Mouse (Mus musculus): Measurements from ENCODE around the gene Map6d1.

Map6d1 gene

DNA sequence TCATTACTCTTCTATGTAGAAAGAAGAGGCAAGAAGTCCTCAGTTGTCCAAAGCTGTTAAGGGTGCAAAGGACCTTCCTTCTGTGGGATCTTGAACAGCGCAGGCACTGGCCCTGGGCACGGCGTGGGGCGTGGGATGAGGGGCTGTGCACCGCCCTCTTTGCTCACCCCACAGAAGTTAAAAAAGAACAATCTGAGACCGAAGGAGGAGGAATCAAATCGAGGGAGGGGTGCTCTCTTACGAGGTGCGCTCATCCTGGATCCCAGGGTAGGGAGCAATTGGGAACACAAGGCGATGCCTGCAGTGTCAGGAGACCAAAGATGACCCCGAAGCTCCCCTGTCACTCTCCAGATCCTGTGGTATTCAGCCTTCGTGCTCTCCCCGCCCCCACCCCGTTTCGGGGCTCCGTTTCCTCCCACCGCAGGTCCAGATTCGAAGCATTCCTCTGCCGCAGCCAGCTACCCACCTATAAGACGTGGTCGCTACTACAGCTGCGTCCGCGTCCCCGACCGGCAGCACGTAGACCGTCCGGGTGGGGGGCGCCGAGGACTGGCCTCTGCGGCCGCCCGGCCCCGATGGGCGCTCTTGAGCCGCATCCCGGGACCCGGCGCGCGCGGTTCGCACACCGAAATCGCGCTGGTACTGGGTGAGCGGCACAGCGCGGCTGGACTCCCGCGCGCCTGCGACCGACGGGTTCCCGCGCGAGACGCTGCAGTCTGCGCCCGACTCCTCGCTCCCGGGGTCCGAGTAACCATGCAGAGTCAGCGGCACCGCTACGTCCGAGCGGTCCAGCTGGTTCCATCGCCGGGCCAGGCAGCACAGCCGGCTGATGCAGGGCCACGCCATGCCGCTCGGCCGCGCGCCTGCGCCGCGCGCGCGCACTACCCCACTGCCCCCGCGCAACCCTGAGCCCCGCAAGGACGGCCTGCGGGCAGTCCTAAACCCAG, at the start of gene Map6d1:
Map6d1 (minus strand) TSS at position 891 of the 947 bp plus-strand sequence.
- peak; percentile 77 for DNase-seq (ENCODE audit: extremely low spot score, low spot score)

DNA sequence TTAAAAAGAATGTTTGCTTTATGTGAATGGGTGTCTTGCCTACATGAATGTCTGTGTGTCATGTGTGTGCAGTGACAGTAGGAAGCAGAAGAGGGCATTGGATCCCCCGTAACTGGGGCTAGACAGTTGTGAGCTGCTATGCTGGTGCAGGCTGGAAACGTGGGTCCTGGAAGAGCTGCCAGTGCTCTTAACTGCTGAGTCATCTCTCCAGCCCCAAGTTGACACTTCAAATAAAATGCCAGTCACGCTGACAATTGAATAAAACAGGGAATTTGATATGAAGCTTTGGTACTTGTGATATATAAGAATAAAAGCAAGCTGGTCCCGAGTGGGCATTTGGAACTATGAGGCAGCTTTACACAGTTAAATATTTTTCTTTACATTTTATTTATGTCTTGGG, 39.1 kb upstream of the Map6d1 start:
- DNase-seq (ENCODE audit: extremely low spot score, low spot score) = no peak

DNA sequence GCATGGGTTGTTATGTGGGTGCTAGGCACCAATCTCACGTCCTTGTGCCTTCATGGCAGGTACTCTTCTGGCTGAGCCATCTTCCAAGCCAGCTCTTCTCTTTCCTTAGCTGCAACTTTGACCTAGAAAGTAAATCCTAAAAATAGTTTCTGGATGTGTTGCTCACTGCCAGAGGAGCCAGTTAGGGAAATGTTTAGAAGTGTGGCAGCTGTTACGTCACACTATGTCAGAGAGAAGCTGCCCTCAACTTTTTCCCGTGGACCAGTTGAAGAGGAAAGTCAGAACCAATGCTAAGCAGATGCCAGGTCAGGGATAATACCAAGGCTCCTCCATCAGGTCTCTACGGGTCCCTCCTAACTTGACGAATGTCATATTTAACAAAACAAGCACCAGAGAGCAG, 38.2 kb upstream of the Map6d1 start:
- DNase-seq (ENCODE audit: extremely low spot score, low spot score) = no peak

- no peak for DNase-seq (ENCODE audit: extremely low spot score, low spot score)
Observed at GRCm38 (mm10) chr16:20272994-20273393, 31.8 kb upstream of the Map6d1 start.

DNA sequence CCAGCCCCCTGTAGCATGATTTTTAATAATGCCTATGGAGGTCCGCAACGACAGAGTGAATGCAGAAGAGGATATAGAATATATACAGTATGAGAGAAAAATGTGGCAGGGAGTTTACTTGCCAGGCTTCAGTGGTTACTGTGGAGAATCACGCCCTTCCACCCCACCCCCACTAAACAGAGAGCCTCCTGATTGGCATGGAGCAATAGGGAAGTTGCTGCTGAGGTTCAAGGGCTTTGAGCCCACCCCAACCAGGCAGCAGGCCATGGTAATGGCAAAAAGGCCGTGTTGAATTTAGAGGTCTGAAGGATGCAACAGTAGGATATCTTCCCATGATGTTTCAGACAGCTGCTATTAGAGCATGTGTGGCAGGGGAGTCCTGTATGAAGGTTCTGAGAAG, 30.2 kb upstream of the Map6d1 start:
- no peak for DNase-seq (ENCODE audit: extremely low spot score, low spot score)

- DNase-seq (ENCODE audit: extremely low spot score, low spot score) = no peak
Observed at GRCm38 (mm10) chr16:20265089-20265488, 23.9 kb upstream of the Map6d1 start.

DNA sequence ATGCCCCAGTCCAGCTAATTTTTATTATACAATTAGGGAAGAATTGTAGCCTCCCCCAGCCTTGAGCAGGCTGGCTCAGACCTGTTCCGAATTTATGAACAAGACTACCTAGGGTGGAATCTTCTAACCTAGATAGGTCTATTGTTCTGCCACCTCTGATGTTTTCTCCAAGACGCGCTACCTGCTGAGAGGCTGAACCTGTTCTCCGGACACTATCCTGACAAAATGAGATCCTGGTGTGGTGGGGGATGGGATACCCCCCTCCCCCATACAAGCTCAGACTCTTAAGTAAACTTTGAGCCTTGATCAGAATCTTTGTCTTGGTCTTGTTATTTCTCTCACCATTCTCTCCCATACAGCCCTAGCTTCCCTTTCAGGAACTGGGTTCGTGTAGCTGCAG, 16.8 kb upstream of the Map6d1 start:
- no peak for DNase-seq (ENCODE audit: extremely low spot score, low spot score)

DNA sequence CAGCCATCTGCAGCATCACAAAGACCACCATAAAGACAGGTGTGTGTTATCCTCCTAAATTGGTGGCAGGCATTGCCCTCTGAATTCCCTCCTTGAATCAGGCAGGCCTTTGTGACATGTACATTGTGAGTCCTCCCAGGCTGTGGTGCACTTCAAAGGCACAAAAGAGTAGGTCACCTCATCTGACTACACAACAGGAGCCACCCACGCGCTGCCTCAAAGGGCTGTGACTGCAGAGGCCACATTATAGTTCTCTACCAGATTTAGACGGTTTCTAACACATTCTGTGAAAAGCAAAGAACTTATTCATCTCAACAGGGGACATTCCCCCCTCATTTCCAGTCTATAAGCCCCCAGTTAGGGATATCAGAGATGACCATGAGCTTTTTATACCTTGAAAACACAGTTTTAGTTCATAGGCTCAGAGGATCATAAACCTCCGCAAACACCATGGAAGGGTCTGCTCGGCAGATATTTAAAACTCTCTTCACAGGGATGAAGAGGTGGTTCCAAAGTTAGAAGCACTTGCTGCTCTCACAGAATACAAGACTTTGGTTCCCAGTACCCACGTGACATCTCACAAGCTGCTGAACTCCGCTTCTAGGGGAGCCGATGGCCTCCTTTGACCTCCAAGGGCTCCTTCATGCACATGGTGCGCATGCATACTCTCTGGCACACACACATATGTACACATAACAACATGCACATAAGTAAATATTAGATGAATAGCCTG, 7.5 kb upstream of the Map6d1 start:
- no peak for DNase-seq (ENCODE audit: extremely low spot score, low spot score)

GRCm38 (mm10) chr16:20247103-20247502, 5.9 kb upstream of the Map6d1 start:
- DNase-seq (ENCODE audit: extremely low spot score, low spot score) = no peak

GRCm38 (mm10) chr16:20238646-20239045, 2.5 kb downstream of the Map6d1 start:
- DNase-seq (ENCODE audit: extremely low spot score, low spot score) = no peak

- DNase-seq (ENCODE audit: extremely low spot score, low spot score) = peak; percentile 14
Observed at GRCm38 (mm10) chr16:20237426-20237825, 3.7 kb downstream of the Map6d1 start.

DNA sequence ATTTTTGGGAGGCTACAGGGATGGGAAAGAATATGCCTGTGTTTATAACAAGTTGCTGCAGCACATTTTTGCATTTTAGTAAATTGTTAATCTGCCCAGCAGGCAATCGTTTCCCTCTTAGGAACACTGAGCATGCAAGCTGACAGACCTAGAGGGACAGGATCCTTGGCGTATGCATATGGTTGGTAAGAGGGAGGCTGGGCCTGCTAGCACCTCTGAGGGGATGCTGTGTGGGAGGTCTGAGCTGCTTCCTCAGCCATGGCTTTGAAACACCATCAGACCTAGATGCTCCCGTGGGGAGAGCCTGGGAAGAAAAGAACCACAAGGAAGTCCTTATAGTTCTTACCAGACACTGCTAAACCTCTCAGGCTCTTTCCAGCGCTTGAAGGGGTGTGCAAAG, 6.8 kb downstream of the Map6d1 start:
- no peak for DNase-seq (ENCODE audit: extremely low spot score, low spot score)

DNA sequence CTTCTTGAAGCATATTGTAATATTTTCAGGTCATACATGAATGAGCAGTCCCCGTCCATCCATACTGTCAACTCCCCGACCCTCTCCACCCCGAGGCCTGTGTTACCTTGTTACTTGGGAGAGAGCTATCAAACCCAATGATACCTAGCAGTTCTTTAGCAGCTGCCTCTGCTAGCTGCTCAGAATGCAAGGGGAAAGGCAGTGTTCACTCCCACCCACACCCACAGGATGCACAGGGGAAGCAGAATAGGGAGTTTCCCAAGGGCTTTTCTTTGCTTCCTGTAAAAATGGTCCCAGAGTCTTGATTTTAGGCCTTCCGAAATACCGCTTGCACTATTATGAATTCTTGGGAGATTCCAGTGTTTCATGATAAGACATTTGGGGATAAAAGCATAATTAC, 13.0 kb downstream of the Map6d1 start:
- no peak for DNase-seq (ENCODE audit: extremely low spot score, low spot score)

GRCm38 (mm10) chr16:20227504-20227903, 13.7 kb downstream of the Map6d1 start:
- no peak for DNase-seq (ENCODE audit: extremely low spot score, low spot score)

- no peak for DNase-seq (ENCODE audit: extremely low spot score, low spot score)
Observed at GRCm38 (mm10) chr16:20226676-20227075, 14.5 kb downstream of the Map6d1 start.

- DNase-seq (ENCODE audit: extremely low spot score, low spot score) = no peak
Observed at GRCm38 (mm10) chr16:20222726-20223125, 18.4 kb downstream of the Map6d1 start.

DNA sequence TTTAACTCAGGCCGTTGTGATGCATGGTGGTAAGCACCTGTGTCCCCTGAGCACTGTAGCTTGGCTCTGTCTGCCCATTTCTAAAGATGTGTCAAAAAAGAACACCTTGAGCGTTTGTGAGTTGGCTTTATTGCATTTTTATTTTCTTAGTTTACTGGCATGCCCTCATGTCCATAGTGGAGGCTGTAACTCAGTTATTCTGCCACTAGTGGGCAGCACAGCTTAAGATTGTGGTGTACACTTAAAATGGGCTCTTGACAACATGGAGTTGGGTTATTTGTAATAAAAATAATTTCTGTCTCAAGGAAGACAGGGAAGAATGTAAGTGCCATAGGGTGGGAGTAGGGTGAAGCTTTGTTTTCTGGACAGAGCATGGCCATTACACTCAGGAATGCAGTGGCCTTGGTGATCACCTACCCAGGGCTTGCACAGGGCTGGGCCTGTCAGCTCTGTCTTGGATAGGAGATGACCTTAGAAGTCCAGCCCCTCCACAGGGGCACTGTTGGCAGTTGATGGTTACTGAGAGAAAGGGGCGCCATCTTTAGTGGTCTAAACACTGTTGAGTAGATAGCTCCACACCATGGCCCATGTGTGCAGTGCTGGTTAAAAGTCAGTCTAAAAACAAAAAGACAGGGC, 27.4 kb downstream of the Map6d1 start:
- no peak for DNase-seq (ENCODE audit: extremely low spot score, low spot score)

GRCm38 (mm10) chr16:20199501-20200201, 41.5 kb downstream of the Map6d1 start:
- DNase-seq (ENCODE audit: extremely low spot score, low spot score) = no peak

DNA sequence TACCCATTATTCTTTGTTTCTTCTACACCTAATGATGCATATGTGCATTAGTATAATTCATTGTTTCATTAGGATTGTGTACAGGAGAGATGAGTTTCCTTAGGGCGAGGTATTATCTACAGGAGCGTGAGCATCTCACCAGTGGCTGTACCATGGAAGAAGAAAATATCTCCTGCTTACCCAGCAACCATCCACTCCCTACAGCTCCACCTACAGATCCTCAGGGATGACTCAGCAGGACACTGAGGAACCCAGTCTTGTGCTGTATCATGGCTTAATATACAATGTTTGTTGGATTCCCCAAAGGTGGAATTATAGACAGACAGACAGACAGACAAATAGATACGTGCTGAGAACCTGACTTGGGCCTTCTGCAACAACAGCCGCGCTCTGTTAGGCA, 44.2 kb downstream of the Map6d1 start:
- no peak for DNase-seq (ENCODE audit: extremely low spot score, low spot score)

- DNase-seq (ENCODE audit: extremely low spot score, low spot score) = no peak
Observed at GRCm38 (mm10) chr16:20195546-20195945, 45.6 kb downstream of the Map6d1 start.

DNA sequence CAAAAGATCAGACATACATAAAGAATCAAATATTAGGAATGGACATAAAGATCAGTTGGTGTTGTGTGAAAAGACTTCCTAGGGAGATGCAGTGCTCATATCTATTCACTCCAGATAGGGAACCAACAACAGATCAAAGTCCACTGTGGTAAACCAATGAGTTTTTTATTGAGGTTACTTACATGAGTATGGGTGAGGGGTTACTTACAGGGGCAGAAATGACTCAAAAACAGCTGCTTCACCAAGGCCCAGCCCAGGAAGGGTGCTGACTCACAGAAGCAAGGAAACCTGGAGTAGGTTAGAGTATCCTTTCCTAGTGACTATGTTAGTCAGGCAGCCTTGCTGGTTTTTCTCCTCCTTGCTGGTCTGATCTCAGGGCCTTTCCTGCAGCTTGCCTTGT, 49.1 kb downstream of the Map6d1 start:
- DNase-seq (ENCODE audit: extremely low spot score, low spot score) = no peak

Measured in neural tube, embryonic 10.5 days (tissue).